Mouse (Mus musculus): ENCODE measurements at regions not wholly inside any gene's neighbourhood (a gene's known extent, or its start where the extent isn't known, plus 50 kb on each side); places are given as distances from the start of the nearest gene placed in this dataset.
"Not testable (repeated sequence)": the region's sequence is repeated elsewhere in the genome, so short reads cannot be mapped to it uniquely, and the experiment has no call there.

GRCm38 (mm10) chr8:78064161-78064560, 148.9 kb upstream of the Ttc29 start:
- Histone ChIP-seq H3K4me1 (0 out of 2 replicates have a peak, but pooled peaks cover 21% of the 10 kb centered on the region), H3K27ac (no peak overlapping the region), H3K9me3 (no peaks in the 10 kb centered on the region), H3K27me3 (ENCODE audit: poor library complexity, severe bottlenecking) (peaks cover 67% of the 10 kb centered on the region), H3K4me3 (peak overlapping the region; percentile 33), H3K36me3 (replicated peaks) (no peaks in the 10 kb centered on the region)
- no peak for DNase-seq (ENCODE audit: extremely low spot score, low spot score)
- WGBS: 43% methylated on average over 13 of the region's 13 CpGs

GRCm38 (mm10) chr8:78065890-78066493, 147.1 kb upstream of the Ttc29 start:
- Histone ChIP-seq H3K4me3 (no peak overlapping the region), H3K9me3 (no peaks in the 10 kb centered on the region), H3K36me3 (replicated peaks) (no peaks in the 10 kb centered on the region), H3K27ac (no peak overlapping the region), H3K4me1 (0 out of 2 replicates have a peak, but pooled peaks cover 21% of the 10 kb centered on the region), H3K27me3 (ENCODE audit: poor library complexity, severe bottlenecking) (peaks cover 71% of the 10 kb centered on the region)
- DNase-seq (ENCODE audit: extremely low spot score, low spot score): no peak
- WGBS: 28% methylated on average over 10 of the region's 10 CpGs

GRCm38 (mm10) chr8:78068087-78068910, 144.8 kb upstream of the Ttc29 start:
- no peaks in the 10 kb centered on the region for H3K9me3 ChIP-seq
- H3K4me1 ChIP-seq: 0 out of 2 replicates have a peak, but pooled peaks cover 20% of the 10 kb centered on the region
- no peaks in the 10 kb centered on the region for H3K36me3 ChIP-seq (replicated peaks)
- H3K4me3 ChIP-seq: no peak overlapping the region
- no peak overlapping the region for H3K27ac ChIP-seq
- DNase-seq (ENCODE audit: extremely low spot score, low spot score): no peak
- 17% methylated on average over 13 of the region's 13 CpGs for WGBS
- H3K27me3 ChIP-seq (ENCODE audit: poor library complexity, severe bottlenecking): peaks cover 62% of the 10 kb centered on the region

GRCm38 (mm10) chr8:78073821-78074220, 139.3 kb upstream of the Ttc29 start:
- Histone ChIP-seq H3K9me3 (no peaks in the 10 kb centered on the region), H3K4me3 (no peak overlapping the region), H3K27me3 (ENCODE audit: poor library complexity, severe bottlenecking) (peaks cover 8% of the 10 kb centered on the region), H3K4me1 (0 out of 2 replicates have a peak, but pooled peaks cover 7% of the 10 kb centered on the region), H3K36me3 (replicated peaks) (no peaks in the 10 kb centered on the region), H3K27ac (no peak overlapping the region)
- WGBS: 86% methylated on average over 7 of the region's 7 CpGs
- DNase-seq (ENCODE audit: extremely low spot score, low spot score): no peak

GRCm38 (mm10) chr8:78077122-78077521, 136.0 kb upstream of the Ttc29 start:
- H3K27me3 ChIP-seq (ENCODE audit: poor library complexity, severe bottlenecking): no peaks in the 10 kb centered on the region
- DNase-seq (ENCODE audit: extremely low spot score, low spot score): no peak
- no peak overlapping the region for H3K4me3 ChIP-seq
- WGBS: 61% methylated on average over 4 of the region's 4 CpGs
- H3K4me1 ChIP-seq: 0 out of 2 replicates have a peak, but pooled peaks cover 7% of the 10 kb centered on the region
- H3K9me3 ChIP-seq: no peaks in the 10 kb centered on the region
- H3K27ac ChIP-seq: no peak overlapping the region
- no peaks in the 10 kb centered on the region for H3K36me3 ChIP-seq (replicated peaks)

- not testable (repeated sequence) for H3K4me3 ChIP-seq; H3K9me3 ChIP-seq; DNase-seq (ENCODE audit: extremely low spot score, low spot score); H3K27ac ChIP-seq; H3K36me3 ChIP-seq (replicated peaks); H3K4me1 ChIP-seq; H3K27me3 ChIP-seq (ENCODE audit: poor library complexity, severe bottlenecking)
- 43% methylated on average over 7 of the region's 7 CpGs for WGBS
Measured at GRCm38 (mm10) chr8:78081395-78081794, 131.7 kb upstream of the Ttc29 start.

- no peak for DNase-seq (ENCODE audit: extremely low spot score, low spot score)
- H3K27ac ChIP-seq: no peak overlapping the region
- no peak overlapping the region for H3K4me3 ChIP-seq
- 87% methylated on average over 2 of the region's 2 CpGs for WGBS
- H3K9me3 ChIP-seq: no peaks in the 10 kb centered on the region
- no peaks in the 10 kb centered on the region for H3K27me3 ChIP-seq (ENCODE audit: poor library complexity, severe bottlenecking)
- no peaks in the 10 kb centered on the region for H3K4me1 ChIP-seq
- H3K36me3 ChIP-seq (replicated peaks): no peaks in the 10 kb centered on the region
Measured at GRCm38 (mm10) chr8:78083012-78083411, 130.1 kb upstream of the Ttc29 start.

- Histone ChIP-seq H3K9me3 (no peaks in the 10 kb centered on the region), H3K27me3 (ENCODE audit: poor library complexity, severe bottlenecking) (no peaks in the 10 kb centered on the region), H3K4me1 (no peaks in the 10 kb centered on the region), H3K27ac (no peak overlapping the region), H3K36me3 (replicated peaks) (no peaks in the 10 kb centered on the region), H3K4me3 (no peak overlapping the region)
- 90% methylated on average over 3 of the region's 3 CpGs for WGBS
- DNase-seq (ENCODE audit: extremely low spot score, low spot score): no peak
Measured at GRCm38 (mm10) chr8:78086361-78086760, 126.7 kb upstream of the Ttc29 start.

- Histone ChIP-seq H3K27ac (no peak overlapping the region), H3K9me3 (no peaks in the 10 kb centered on the region), H3K4me3 (no peak overlapping the region), H3K27me3 (ENCODE audit: poor library complexity, severe bottlenecking) (no peaks in the 10 kb centered on the region), H3K4me1 (no peaks in the 10 kb centered on the region), H3K36me3 (replicated peaks) (no peaks in the 10 kb centered on the region)
- no peak for DNase-seq (ENCODE audit: extremely low spot score, low spot score)
- WGBS: 92% methylated on average over 9 of the region's 9 CpGs
Measured at GRCm38 (mm10) chr8:78090382-78091122, 122.5 kb upstream of the Ttc29 start.

GRCm38 (mm10) chr8:78096383-78096782, 116.7 kb upstream of the Ttc29 start:
- H3K9me3 ChIP-seq: no peaks in the 10 kb centered on the region
- no peak overlapping the region for H3K4me3 ChIP-seq
- peaks cover 17% of the 10 kb centered on the region for H3K4me1 ChIP-seq

GRCm38 (mm10) chr8:78098191-78098745, 114.8 kb upstream of the Ttc29 start:
- DNase-seq (ENCODE audit: extremely low spot score, low spot score): no peak
- H3K4me3 ChIP-seq: no peak overlapping the region
- peak overlapping the region; percentile 30; the same call in 1 of the 2 replicates for H3K27ac ChIP-seq
- H3K4me1 ChIP-seq: peaks cover 17% of the 10 kb centered on the region
- no peaks in the 10 kb centered on the region for H3K36me3 ChIP-seq (replicated peaks)
- H3K27me3 ChIP-seq (ENCODE audit: poor library complexity, severe bottlenecking): no peaks in the 10 kb centered on the region
- no peaks in the 10 kb centered on the region for H3K9me3 ChIP-seq
- 35% methylated on average over 6 of the region's 6 CpGs for WGBS

More at GRCm38 (mm10) chr8:78096383-78096782, 116.7 kb upstream of the Ttc29 start:
- no peak for DNase-seq (ENCODE audit: extremely low spot score, low spot score)
- Histone ChIP-seq H3K27me3 (ENCODE audit: poor library complexity, severe bottlenecking) (no peaks in the 10 kb centered on the region), H3K36me3 (replicated peaks) (no peaks in the 10 kb centered on the region), H3K27ac (no peak overlapping the region)
- 72% methylated on average over 5 of the region's 5 CpGs for WGBS

- WGBS: 88% methylated on average over 3 of the region's 3 CpGs
- Histone ChIP-seq H3K9me3 (no peaks in the 10 kb centered on the region), H3K27me3 (ENCODE audit: poor library complexity, severe bottlenecking) (no peaks in the 10 kb centered on the region), H3K27ac (no peak overlapping the region), H3K4me3 (no peak overlapping the region), H3K4me1 (peaks cover 17% of the 10 kb centered on the region), H3K36me3 (replicated peaks) (no peaks in the 10 kb centered on the region)
- no peak for DNase-seq (ENCODE audit: extremely low spot score, low spot score)
Measured at GRCm38 (mm10) chr8:78099091-78099490, 114.0 kb upstream of the Ttc29 start.
